Comparison of ENCODE assay signal across 20 mouse cellular contexts in the genomic region with DNA sequence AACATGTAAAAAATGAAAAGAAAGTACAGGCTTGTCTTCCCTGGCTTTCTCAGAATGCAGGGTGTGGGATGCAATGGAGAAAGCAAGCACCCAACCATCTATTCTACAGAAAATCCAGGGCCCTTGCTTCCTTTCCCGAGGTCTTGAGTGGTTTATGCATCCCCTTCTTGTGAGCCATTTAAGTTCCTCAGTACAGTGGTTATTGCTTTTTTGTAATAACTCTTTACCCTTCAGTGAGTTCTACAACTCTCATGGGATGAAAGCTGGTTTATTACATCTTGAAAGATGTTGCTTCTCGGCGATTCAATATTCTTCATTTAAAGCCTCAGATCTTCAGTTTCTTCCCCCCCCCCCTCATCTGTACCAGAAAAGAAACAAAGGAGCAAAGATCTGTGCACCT.
"Had no signal": no experiment of that assay in that cellular context is flagged by ENCODE, and none has a peak within 500 bp of the region (broad histone marks: within the 10 kb centered on the region; RNA-seq: fewer than 3 reads in every experiment).

No protein-coding gene starts in this region.

- H3K9ac ChIP-seq: liver, embryonic 13.5 days; liver, embryonic 15.5 days; liver, postnatal 0 days; lung, embryonic 15.5 days; stomach, embryonic 15.5 days had no signal

- ATAC-seq: liver, postnatal 0 days; lung, postnatal 0 days; midbrain, embryonic 16.5 days had no signal

- H3K4me2 ChIP-seq: liver, embryonic 11.5 days; liver, embryonic 13.5 days; liver, embryonic 15.5 days; lung, embryonic 15.5 days; midbrain, embryonic 11.5 days; stomach, embryonic 15.5 days had no signal

- H3K4me1 ChIP-seq: liver, embryonic 13.5 days; liver, embryonic 15.5 days; lung, embryonic 15.5 days; megakaryocyte, embryonic 14.5 days; stomach, embryonic 15.5 days had no signal

- H3K9me3 ChIP-seq: liver, embryonic 13.5 days; liver, embryonic 15.5 days; lung, embryonic 15.5 days; megakaryocyte, embryonic 14.5 days; stomach, embryonic 15.5 days had no signal

- H3K4me3 ChIP-seq: liver, embryonic 13.5 days; liver, embryonic 15.5 days; lung, embryonic 15.5 days; megakaryocyte, embryonic 14.5 days; stomach, embryonic 15.5 days had no signal

- H3K36me3 ChIP-seq: liver, embryonic 13.5 days; liver, embryonic 15.5 days; lung, embryonic 15.5 days; stomach, embryonic 15.5 days had no signal

- H3K27me3 ChIP-seq: liver, embryonic 13.5 days; liver, embryonic 15.5 days; lung, embryonic 15.5 days; megakaryocyte, embryonic 14.5 days; stomach, embryonic 15.5 days had no signal

- H3K27ac ChIP-seq: liver, embryonic 13.5 days; liver, embryonic 15.5 days; lung, embryonic 15.5 days; macrophage; stomach, embryonic 15.5 days; stomach, postnatal 0 days had no signal

- DNase-seq: liver, embryonic 13.5 days; liver, postnatal 0 days; lung, adult 2 months; lung, postnatal 14 days; lung, postnatal 36 days; midbrain, embryonic 14.5 days; right cerebral cortex, postnatal 14 days; thymus, adult 2 months; thymus, postnatal 25 days; thymus, postnatal 4 days had no signal
